Mouse (Mus musculus) R1 (cell line): ENCODE results near the gene Slc16a13.
"Not testable (repeated sequence)": the region's sequence is repeated elsewhere in the genome, so short reads cannot be mapped to it uniquely, and the experiment has no call there.

Experiments used
- DNase-seq: peaks from one replicate; pipeline ENCODE4 v3.0.0-alpha.2; 2018; ENCODE audit warnings: low read depth, low spot score

Gene Slc16a13

DNA sequence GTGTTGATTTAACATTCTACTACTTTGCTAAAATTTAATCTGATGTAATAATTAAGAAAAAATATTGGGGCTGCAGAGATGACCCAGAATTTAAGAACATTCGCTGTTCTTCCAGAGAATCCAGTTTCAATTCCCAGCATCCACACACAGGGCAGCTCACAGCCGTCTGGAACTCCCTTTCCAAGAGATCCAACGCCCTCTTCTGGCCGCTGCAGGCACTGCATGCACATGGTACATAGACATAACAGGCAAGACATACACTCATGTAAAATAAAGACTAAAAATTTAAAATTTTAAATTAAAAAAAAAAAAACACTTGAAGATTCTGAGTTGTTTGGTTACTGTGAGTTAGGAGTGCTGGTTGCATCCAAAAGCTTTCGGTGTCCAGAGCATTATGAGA lies 48.6 kb downstream of the Slc16a13 start:
- peak; percentile 88 for DNase-seq

DNA sequence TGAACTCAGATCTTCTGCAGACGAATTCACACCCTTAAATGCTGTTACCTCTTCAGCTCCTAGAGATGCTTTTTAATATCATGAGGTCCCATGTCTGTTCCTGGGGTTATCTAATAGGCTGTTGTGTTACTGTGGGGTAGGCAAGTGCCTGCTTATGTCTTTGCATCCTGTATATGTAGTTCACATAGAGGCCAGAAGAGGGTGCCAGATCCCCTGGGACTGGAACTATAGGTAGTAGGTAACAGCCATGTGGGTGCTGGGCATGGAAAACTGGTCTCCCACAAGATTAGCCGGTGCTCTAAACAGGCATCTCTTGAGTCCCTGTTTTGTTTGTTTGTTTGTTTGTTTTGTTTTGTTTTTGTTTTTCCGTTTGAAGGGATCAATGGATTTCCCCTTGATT lies 49.0 kb downstream of the Slc16a13 start:
- peak; percentile 88 for DNase-seq

DNA sequence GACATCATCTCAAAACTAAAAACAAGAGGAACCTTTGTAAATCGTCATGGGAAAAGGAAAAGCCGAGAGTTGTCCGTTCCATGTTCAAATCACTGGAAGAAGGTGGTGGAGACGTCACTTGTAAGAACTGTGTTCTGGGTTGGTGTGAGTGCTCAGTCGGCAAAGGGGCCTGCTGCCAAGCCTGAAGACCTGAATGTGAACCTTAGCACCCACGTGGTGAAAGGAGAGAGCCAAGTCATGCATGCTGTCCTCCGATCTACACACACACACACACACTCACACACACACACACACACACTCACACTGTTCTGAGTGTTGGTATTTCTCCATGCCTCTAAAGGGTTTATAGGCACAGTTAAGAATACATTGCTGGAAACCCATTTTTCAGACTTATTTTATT lies 49.7 kb downstream of the Slc16a13 start:
- DNase-seq: no peak

DNA sequence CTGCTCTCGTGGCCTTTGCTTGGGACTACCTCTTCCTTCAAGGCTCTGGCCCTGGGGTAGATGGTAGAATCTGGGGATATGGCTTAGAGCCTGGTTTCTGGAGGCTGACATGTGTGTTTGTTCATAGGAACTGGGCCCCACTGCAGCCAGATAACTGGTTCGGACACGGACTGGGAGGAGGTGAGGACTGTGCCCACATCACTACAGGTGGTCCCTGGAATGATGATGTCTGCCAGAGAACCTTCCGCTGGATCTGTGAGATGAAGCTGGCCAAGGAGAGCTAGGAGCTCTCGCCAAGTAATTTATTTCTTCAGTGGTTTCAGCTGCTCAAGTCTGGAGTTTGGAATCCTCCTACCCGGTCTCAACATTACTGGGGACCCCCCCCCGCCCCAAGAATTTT lies 50.6 kb downstream of the Slc16a13 start:
- no peak for DNase-seq

DNA sequence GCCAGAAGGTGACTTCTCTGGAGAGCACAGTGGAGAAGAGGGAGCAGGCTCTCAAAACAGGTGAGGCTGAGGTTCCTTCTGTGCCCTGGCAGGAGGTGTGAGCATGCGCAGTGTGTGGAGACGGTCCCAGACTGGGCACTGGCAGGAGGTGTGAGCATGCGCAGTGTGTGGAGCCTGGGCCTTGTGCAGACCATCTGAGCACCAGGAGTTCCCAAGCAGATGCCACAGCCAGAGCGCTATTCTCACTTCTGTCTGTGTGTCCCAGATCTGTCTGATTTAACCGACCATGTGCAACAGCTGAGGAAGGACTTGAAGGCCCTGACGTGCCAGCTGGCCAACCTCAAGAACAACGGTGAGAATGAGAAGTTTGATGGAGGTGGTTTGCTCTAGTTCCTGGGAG lies 51.4 kb downstream of the Slc16a13 start:
- DNase-seq: not testable (repeated sequence)

DNA sequence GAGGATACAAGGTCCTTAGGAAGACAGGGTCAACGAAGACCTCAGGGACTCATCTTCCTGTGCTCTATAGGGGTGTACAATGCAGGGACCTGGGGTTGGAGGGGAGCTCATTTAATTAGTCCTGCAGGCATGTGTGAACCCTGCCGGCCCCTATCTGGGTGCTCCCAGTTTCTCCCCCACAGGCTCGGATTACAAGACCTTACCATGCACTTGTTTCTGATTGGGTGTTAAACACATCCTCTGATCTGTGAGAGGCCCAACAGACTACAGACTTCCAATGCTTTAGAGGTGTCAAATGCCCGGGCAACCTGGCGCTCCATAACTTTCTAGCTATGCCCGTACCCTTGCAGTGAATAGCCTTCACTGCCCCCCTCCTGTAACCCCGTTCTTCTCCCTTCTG lies 52.7 kb downstream of the Slc16a13 start:
- no peak for DNase-seq
